Mouse (Mus musculus) liver, embryonic 11.5 days (tissue): ENCODE data around the gene Coro2b. TPM values are rescaled to one million over a fixed set of nuclear protein-coding genes. Genes with fewer than 3 reads are reported as not detected.

Experiments used
- ATAC-seq: fragments of 200-750 bp; cut with Nextera tagmentation; replicated peaks from 2 replicates; pipeline ENCODE4 v1.8.0; 2017; ENCODE audit warnings: moderate number of reproducible peaks, mild to moderate bottlenecking, moderate TSS enrichment, moderate library complexity; ENCODE audit not compliant: low FRiP score
- DNase-seq: peaks from one replicate; pipeline ENCODE4 v3.0.0-alpha.2; 2017; ENCODE audit warnings: low spot score
- H3K27ac ChIP-seq: fragments of 300-500 bp; sonication (generic); 2 replicates; pipeline ENCODE4 v1.5.1; 2014; ENCODE audit warnings: mild to moderate bottlenecking, low read depth, low read length, control low read depth
- H3K27me3 ChIP-seq: fragments of 300-500 bp; sonication (generic); replicated peaks from 2 replicates; pipeline ENCODE4 v1.6.1; 2014; ENCODE audit warnings: low read length, mixed read lengths; ENCODE audit not compliant: control insufficient read depth, insufficient read depth
- H3K36me3 ChIP-seq: fragments of 300-500 bp; sonication (generic); 2 replicates; pipeline ENCODE4 v1.6.1; 2014; ENCODE audit warnings: mild to moderate bottlenecking, low read length, moderate library complexity, mixed read lengths; ENCODE audit not compliant: control insufficient read depth, insufficient read depth
- H3K4me1 ChIP-seq: fragments of 300-500 bp; sonication (generic); replicated peaks from 2 replicates; pipeline ENCODE4 v1.6.1; 2014; ENCODE audit warnings: low read length, mixed read lengths; ENCODE audit not compliant: control insufficient read depth, insufficient read depth
- H3K4me2 ChIP-seq: fragments of 300-500 bp; sonication (generic); 2 replicates; pipeline ENCODE4 v1.6.1; 2014; ENCODE audit warnings: mild to moderate bottlenecking, control low read depth, moderate library complexity
- H3K4me3 ChIP-seq: fragments of 300-500 bp; sonication (generic); 2 replicates; pipeline ENCODE4 v1.5.1; 2014; ENCODE audit warnings: low read depth, low read length, control low read depth
- H3K9ac ChIP-seq: fragments of 300-500 bp; sonication (generic); 2 replicates; pipeline ENCODE4 v1.6.1; 2014; ENCODE audit warnings: low read depth, low read length, control low read depth
- H3K9me3 ChIP-seq: fragments of 300-500 bp; sonication (generic); 2 replicates; pipeline ENCODE4 v1.6.1; 2016; ENCODE audit warnings: low read length, inconsistent platforms, mixed read lengths; ENCODE audit not compliant: control insufficient read depth
- WGBS: fragments of 180-500 bp; shearing (Covaris S2); extraction: QIAGEN DNeasy Blood & Tissue Kit; methylation state at CpG from one replicate; pipeline ENCODE4 v1.1.7; 2014; 5-methylcytosine and 5-hydroxymethylcytosine counted together
- polyA plus RNA-seq: library from polyadenylated mRNA; unstranded; fragments of >200 nt; fragmentation: Nextera tagmentation; extraction: Ambion mirVana; gene quantifications from 2 replicates; pipeline ENCODE4 v1.2.1, GENCODE M21; 2014

Gene Coro2b
- polyA plus RNA-seq, 1 experiment from 2014 or later: 4.8 TPM

- Histone ChIP-seq H3K9me3 (no peaks in the 10 kb centered on the region), H3K36me3 (no peaks in the 10 kb centered on the region), H3K27ac (no peak overlapping the region), H3K27me3 (no peaks in the 10 kb centered on the region), H3K4me1 (no peaks in the 10 kb centered on the region), H3K4me3 (no peak overlapping the region), H3K4me2 (no peak overlapping the region), H3K9ac (no peak overlapping the region)
- DNase-seq: no peak
- ATAC-seq: no peak
- 69% methylated on average over 3 of the region's 3 CpGs for WGBS
Measured at GRCm38 (mm10) chr9:62482788-62483187, 54.1 kb downstream of the Coro2b start.

- 58% methylated on average over 6 of the region's 6 CpGs for WGBS
- Histone ChIP-seq H3K36me3 (no peaks in the 10 kb centered on the region), H3K9me3 (no peaks in the 10 kb centered on the region), H3K27me3 (no peaks in the 10 kb centered on the region), H3K4me2 (no peak overlapping the region), H3K4me1 (no peaks in the 10 kb centered on the region), H3K4me3 (no peak overlapping the region), H3K9ac (no peak overlapping the region), H3K27ac (no peak overlapping the region)
- ATAC-seq (no peak), DNase-seq (no peak)
Measured at GRCm38 (mm10) chr9:62480898-62481642, 55.8 kb downstream of the Coro2b start.

DNA sequence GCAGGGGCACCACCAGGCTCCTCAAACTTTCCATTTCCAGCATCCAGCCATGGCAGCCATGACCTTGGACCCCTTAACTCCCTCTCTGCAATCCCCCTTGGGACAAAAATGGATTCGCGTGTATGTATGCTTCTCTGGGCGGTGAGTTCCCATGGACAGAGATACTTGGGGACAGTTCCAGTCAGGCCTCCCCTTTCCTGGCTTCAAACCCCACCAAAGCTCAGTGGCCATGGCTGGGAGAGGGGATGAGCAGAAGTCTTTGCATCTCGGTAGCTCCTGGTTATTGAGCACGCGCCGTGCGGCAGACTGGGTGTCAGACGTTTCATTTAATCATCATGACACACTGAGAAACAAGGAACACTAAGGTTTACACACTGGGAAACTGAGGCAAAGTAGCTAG is 56.7 kb downstream of the Coro2b start:
- H3K4me2 ChIP-seq: no peak overlapping the region
- no peak for DNase-seq
- 85% methylated on average over 9 of the region's 9 CpGs for WGBS

GRCm38 (mm10) chr9:62476782-62477487 is 59.9 kb downstream of the Coro2b start:
- H3K4me2 ChIP-seq: no peak overlapping the region
- DNase-seq (no peak), ATAC-seq (no peak)
- WGBS: 71% methylated on average over 11 of the region's 11 CpGs
- H3K36me3 ChIP-seq: no peaks in the 10 kb centered on the region
- H3K9me3 ChIP-seq: no peaks in the 10 kb centered on the region
- H3K9ac ChIP-seq: no peak overlapping the region
- H3K27ac ChIP-seq: no peak overlapping the region; the same call in 1 of the 2 replicates
- H3K4me3 ChIP-seq: no peak overlapping the region
- H3K4me1 ChIP-seq: no peaks in the 10 kb centered on the region
- H3K27me3 ChIP-seq: no peaks in the 10 kb centered on the region

More for the DNA sequence above, 56.7 kb downstream of the Coro2b start:
- ATAC-seq: no peak
- H3K4me1 ChIP-seq: no peaks in the 10 kb centered on the region
- H3K36me3 ChIP-seq: no peaks in the 10 kb centered on the region
- no peaks in the 10 kb centered on the region for H3K27me3 ChIP-seq
- H3K9ac ChIP-seq: no peak overlapping the region
- no peak overlapping the region for H3K4me3 ChIP-seq
- H3K27ac ChIP-seq: no peak overlapping the region
- H3K9me3 ChIP-seq: no peaks in the 10 kb centered on the region

DNA sequence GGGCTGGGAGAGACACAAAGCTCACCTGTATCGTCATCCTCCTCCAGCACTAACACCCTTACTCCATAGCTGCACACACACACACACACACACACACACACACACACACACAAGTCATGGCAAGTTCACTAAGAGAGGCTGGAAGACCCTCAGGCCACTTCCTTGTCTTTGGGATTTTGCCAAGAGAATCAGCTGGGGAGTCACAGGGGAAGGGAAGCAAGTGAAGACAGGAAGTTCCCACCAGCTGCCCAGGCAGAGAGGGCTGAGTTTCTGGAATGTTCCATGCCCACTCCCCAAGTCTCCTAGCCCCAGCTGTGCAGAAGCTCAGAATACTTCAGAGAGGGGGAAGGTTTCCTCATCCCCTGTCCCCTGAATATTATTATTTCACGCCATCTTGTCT is 62.6 kb downstream of the Coro2b start:
- H3K27ac ChIP-seq: no peak overlapping the region
- no peaks in the 10 kb centered on the region for H3K4me1 ChIP-seq
- H3K4me2 ChIP-seq: no peak overlapping the region
- no peak for DNase-seq
- no peaks in the 10 kb centered on the region for H3K27me3 ChIP-seq
- ATAC-seq: no peak
- no peak overlapping the region for H3K4me3 ChIP-seq
- WGBS: 79% methylated on average over 2 of the region's 2 CpGs
- H3K9me3 ChIP-seq: no peaks in the 10 kb centered on the region
- no peaks in the 10 kb centered on the region for H3K36me3 ChIP-seq
- no peak overlapping the region for H3K9ac ChIP-seq

GRCm38 (mm10) chr9:62471541-62472189 is 65.2 kb downstream of the Coro2b start:
- H3K4me1 ChIP-seq: no peaks in the 10 kb centered on the region
- no peak overlapping the region for H3K27ac ChIP-seq
- no peaks in the 10 kb centered on the region for H3K9me3 ChIP-seq
- H3K36me3 ChIP-seq: no peaks in the 10 kb centered on the region
- 87% methylated on average over 14 of the region's 14 CpGs for WGBS
- DNase-seq (no peak), ATAC-seq (no peak)
- no peak overlapping the region for H3K9ac ChIP-seq
- no peak overlapping the region for H3K4me2 ChIP-seq
- H3K27me3 ChIP-seq: no peaks in the 10 kb centered on the region
- H3K4me3 ChIP-seq: no peak overlapping the region

- Histone ChIP-seq H3K4me2 (no peak overlapping the region), H3K27me3 (no peaks in the 10 kb centered on the region), H3K27ac (no peak overlapping the region), H3K36me3 (no peaks in the 10 kb centered on the region), H3K9me3 (no peaks in the 10 kb centered on the region), H3K4me3 (no peak overlapping the region), H3K4me1 (no peaks in the 10 kb centered on the region), H3K9ac (no peak overlapping the region)
- WGBS: 89% methylated on average over 14 of the region's 14 CpGs
- ATAC-seq (no peak), DNase-seq (no peak)
Measured at GRCm38 (mm10) chr9:62471041-62471440, 65.8 kb downstream of the Coro2b start.

DNA sequence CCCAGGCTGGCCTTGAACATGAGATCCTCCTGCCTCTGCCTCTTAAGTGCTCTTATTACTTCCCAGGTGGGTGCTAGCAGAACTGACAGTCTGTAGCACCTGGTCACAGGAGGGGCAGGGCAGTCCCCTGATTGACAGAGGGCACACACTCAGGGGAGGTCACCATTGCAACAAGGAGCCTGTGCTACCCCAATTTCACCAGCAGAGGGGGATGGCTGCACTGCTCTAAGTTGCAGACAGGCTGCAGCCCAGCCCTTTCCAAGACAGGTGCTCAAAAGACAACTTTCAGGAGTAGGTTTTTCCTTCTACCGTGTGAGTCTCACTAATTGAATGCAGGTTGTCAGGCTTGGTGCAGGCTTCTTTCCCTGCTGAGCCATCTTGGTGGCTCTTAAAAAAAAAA is 66.4 kb downstream of the Coro2b start:
- Histone ChIP-seq H3K36me3 (no peaks in the 10 kb centered on the region), H3K4me1 (no peaks in the 10 kb centered on the region), H3K4me3 (no peak overlapping the region), H3K9ac (no peak overlapping the region), H3K9me3 (no peaks in the 10 kb centered on the region), H3K4me2 (no peak overlapping the region), H3K27ac (no peak overlapping the region), H3K27me3 (no peaks in the 10 kb centered on the region)
- 19% methylated on average over 1 of the region's 1 CpGs for WGBS
- ATAC-seq (no peak; the same call in 1 of the 2 replicates), DNase-seq (peak; percentile 63)
